Mouse (Mus musculus) cortical plate, adult 2 months (tissue): ENCODE measurements at regions not wholly inside any gene's neighbourhood (a gene's known extent, or its start where the extent isn't known, plus 50 kb on each side); places are given as distances from the start of the nearest gene placed in this dataset.

Experiments used
- CTCF ChIP-seq: fragments of 200-500 bp; IDR thresholded peaks from 2 replicates; pipeline ENCODE4 v1.5.1; 2011; ENCODE audit warnings: mild to moderate bottlenecking, control low read depth, low read length; ENCODE audit not compliant: insufficient read depth; ENCODE audit errors: extremely low read depth
- POLR2A ChIP-seq: fragments of 200-500 bp; IDR thresholded peaks from 2 replicates; pipeline ENCODE4 v1.6.1; 2011; ENCODE audit warnings: mild to moderate bottlenecking, low read length, control low read depth; ENCODE audit not compliant: insufficient read depth; ENCODE audit errors: extremely low read depth

DNA sequence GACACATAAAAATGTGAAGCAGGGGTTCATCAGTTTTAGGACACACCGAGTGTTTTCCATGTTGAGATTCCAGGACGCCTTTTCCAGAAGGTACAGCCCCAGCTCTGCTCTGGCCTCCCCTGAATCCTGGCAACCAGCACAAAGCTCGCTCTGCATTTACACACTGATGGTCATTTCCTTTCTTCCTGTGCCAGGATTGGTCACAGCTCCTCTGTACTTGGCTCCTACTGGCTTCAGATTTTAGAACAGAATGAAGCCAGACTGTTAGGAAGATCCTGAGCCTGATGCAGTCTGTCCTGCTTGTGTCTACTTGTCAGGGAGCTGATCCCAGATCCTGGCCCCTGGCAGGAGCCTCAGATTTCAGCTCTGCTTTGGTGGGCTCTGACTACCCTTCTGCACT, 116.2 kb downstream of the Emx2 start:
- TF ChIP-seq CTCF (no peak), POLR2A (no peak)
